Mouse (Mus musculus) megakaryocyte, embryonic 14.5 days (primary cell): ENCODE results near the gene Lemd2.

Source experiments
- FLI1 ChIP-seq: IDR thresholded peaks from 2 replicates; pipeline ENCODE4 v1.6.1; 2012; ENCODE audit warnings: low read length, inconsistent platforms, mixed read lengths
- GATA1 ChIP-seq: IDR thresholded peaks from 3 replicates; pipeline ENCODE4 v1.6.1; 2012; ENCODE audit warnings: mixed read lengths, low read length, inconsistent platforms, borderline replicate concordance

- no peak for TF ChIP-seq GATA1
- TF ChIP-seq FLI1, result no peak
These were observed 48.5 kb downstream of the Lemd2 start for GRCm38 (mm10) chr17:27155752-27156151.
